Mouse (Mus musculus): ENCODE results near the gene Tmem109. TPM values are rescaled to one million over a fixed set of nuclear protein-coding genes. Genes with fewer than 3 reads are reported as not detected.

Tmem109 gene
- total and polyA plus RNA-seq, 2 experiments from 2014 or later = 22.9 to 39.3 TPM

DNA sequence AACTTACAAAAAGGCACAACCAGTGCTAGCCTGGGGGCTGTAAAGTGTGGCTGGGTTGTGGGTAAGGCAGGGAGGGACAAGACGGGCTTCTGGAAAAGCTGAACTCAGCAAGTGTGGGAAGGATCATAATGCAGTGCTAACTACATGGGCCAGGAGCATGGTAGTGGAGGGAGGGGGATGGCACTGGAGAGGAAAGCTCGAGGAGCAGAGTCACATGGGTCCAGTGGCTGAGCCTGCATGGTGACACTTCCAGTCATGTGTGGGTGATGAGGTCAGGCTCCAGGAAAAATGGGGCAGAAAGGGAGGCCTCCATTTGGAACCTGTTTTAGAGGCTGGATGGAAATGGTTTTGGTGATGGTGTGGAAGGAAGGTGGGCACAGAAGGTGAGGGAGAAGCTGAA, 25.3 kb downstream of the Tmem109 start:
- Histone ChIP-seq H3K9me3 (ENCODE audit: low read length) (no peaks in the 10 kb centered on the region), H3K36me3 (ENCODE audit: insufficient read depth, low read length) (peaks cover 45% of the 10 kb centered on the region), H3K4me3 (ENCODE audit: low read depth, low read length) (no peak overlapping the region), H3K27ac (ENCODE audit: low read depth, low read length) (no peak overlapping the region), H3K9ac (replicated peaks; ENCODE audit: low read length, poor library complexity, severe bottlenecking) (no peak overlapping the region), H3K4me1 (ENCODE audit: insufficient read depth, low read length) (no peaks in the 10 kb centered on the region), H3K27me3 (ENCODE audit: insufficient read depth, low read length) (no peaks in the 10 kb centered on the region), H3K4me2 (ENCODE audit: low read depth, low read length, poor library complexity, severe bottlenecking) (no peak overlapping the region)
- WGBS = 36% methylated on average over 2 of the region's 2 CpGs
- ATAC-seq (ENCODE audit: low FRiP score) (0 out of 2 replicates have a peak, but pooled peaks have one; percentile 24), DNase-seq (ENCODE audit: low spot score) (no peak)
- TF ChIP-seq CTCF (IDR thresholded peaks at IDR 0.05) = no peak

GRCm38 (mm10) chr19:10855422-10855821, 26.4 kb downstream of the Tmem109 start:
- no peak for TF ChIP-seq CTCF (IDR thresholded peaks at IDR 0.05)
- ATAC-seq (ENCODE audit: low FRiP score) = no peak
- Histone ChIP-seq H3K36me3 (ENCODE audit: insufficient read depth, low read length) (peaks cover 38% of the 10 kb centered on the region), H3K27me3 (ENCODE audit: insufficient read depth, low read length) (no peaks in the 10 kb centered on the region), H3K4me3 (ENCODE audit: low read depth, low read length) (no peak overlapping the region), H3K9me3 (ENCODE audit: low read length) (no peaks in the 10 kb centered on the region), H3K4me2 (ENCODE audit: low read depth, low read length, poor library complexity, severe bottlenecking) (no peak overlapping the region), H3K27ac (ENCODE audit: low read depth, low read length) (no peak overlapping the region), H3K9ac (replicated peaks; ENCODE audit: low read length, poor library complexity, severe bottlenecking) (no peak overlapping the region), H3K4me1 (ENCODE audit: insufficient read depth, low read length) (no peaks in the 10 kb centered on the region)
- 88% methylated on average over 3 of the region's 3 CpGs for WGBS
- no peak for DNase-seq (ENCODE audit: low spot score)

DNA sequence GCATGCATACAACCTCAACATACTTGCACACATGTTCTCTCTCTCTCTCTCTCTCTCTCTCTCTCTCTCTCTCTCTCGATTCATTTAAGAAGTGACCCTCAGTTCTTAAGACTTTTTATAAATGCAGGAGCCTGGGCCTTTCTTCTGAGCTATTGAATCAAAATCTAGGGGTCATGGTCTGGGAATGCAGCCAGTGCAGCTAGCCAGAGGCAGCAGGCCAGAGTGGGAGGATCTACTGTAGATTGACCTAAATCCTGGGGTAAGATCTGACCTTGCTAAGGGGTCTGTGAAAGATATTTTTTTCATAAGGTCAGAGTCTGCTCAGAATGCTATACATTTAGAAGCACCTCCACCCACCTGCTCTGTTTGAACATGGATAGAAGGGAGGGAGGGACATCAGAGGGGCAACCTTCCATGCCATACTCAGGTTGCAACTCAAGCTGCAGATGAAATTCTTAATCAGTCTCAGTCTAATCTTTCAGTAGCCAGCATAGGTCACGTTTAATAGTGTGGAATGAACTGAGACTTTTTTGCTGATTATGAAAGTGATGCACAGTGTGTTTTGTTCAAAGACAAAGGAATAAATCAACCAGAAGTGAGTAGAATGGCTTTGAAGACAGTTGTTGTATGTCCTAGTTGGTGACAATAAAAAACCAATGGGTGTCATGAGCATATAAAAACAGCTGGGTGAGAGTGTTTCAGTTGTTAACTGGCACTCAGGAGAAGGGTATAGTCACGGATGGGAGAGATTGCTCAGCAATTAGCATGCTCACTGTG, 34.3 kb downstream of the Tmem109 start:
- ATAC-seq (ENCODE audit: low FRiP score) (no peak), DNase-seq (ENCODE audit: low spot score) (peak; percentile 51)
- 41% methylated on average over 3 of the region's 3 CpGs for WGBS
- H3K9me3 ChIP-seq (ENCODE audit: low read length) = no peaks in the 10 kb centered on the region
- H3K36me3 ChIP-seq (ENCODE audit: insufficient read depth, low read length) = no peaks in the 10 kb centered on the region
- H3K4me2 ChIP-seq (ENCODE audit: low read depth, low read length, poor library complexity, severe bottlenecking) = no peak overlapping the region
- H3K4me1 ChIP-seq (ENCODE audit: insufficient read depth, low read length) = no peaks in the 10 kb centered on the region
- H3K4me3 ChIP-seq (ENCODE audit: low read depth, low read length) = no peak overlapping the region
- no peak for TF ChIP-seq CTCF (IDR thresholded peaks at IDR 0.05)
- no peaks in the 10 kb centered on the region for H3K27me3 ChIP-seq (ENCODE audit: insufficient read depth, low read length)
- no peak overlapping the region for H3K27ac ChIP-seq (ENCODE audit: low read depth, low read length)
- H3K9ac ChIP-seq (replicated peaks; ENCODE audit: low read length, poor library complexity, severe bottlenecking) = no peak overlapping the region

GRCm38 (mm10) chr19:10846150-10846549, 35.7 kb downstream of the Tmem109 start:
- DNase-seq (ENCODE audit: low spot score) (peak; percentile 44), ATAC-seq (ENCODE audit: low FRiP score) (no peak)
- no peak overlapping the region for H3K27ac ChIP-seq (ENCODE audit: low read depth, low read length)

GRCm38 (mm10) chr19:10845454-10845853, 36.3 kb downstream of the Tmem109 start:
- Histone ChIP-seq H3K4me1 (ENCODE audit: insufficient read depth, low read length) (no peaks in the 10 kb centered on the region), H3K9me3 (ENCODE audit: low read length) (no peaks in the 10 kb centered on the region), H3K4me2 (ENCODE audit: low read depth, low read length, poor library complexity, severe bottlenecking) (no peak overlapping the region), H3K27me3 (ENCODE audit: insufficient read depth, low read length) (no peaks in the 10 kb centered on the region), H3K4me3 (ENCODE audit: low read depth, low read length) (no peak overlapping the region), H3K36me3 (ENCODE audit: insufficient read depth, low read length) (no peaks in the 10 kb centered on the region), H3K27ac (ENCODE audit: low read depth, low read length) (no peak overlapping the region), H3K9ac (replicated peaks; ENCODE audit: low read length, poor library complexity, severe bottlenecking) (no peak overlapping the region)
- 79% methylated on average over 3 of the region's 3 CpGs for WGBS
- no peak for DNase-seq (ENCODE audit: low spot score)
- TF ChIP-seq CTCF (IDR thresholded peaks at IDR 0.05) = no peak
- no peak for ATAC-seq (ENCODE audit: low FRiP score)

More at GRCm38 (mm10) chr19:10846150-10846549, 35.7 kb downstream of the Tmem109 start:
- WGBS = 69% methylated on average over 7 of the region's 7 CpGs
- no peak overlapping the region for H3K4me3 ChIP-seq (ENCODE audit: low read depth, low read length)
- H3K27me3 ChIP-seq (ENCODE audit: insufficient read depth, low read length) = no peaks in the 10 kb centered on the region
- H3K9me3 ChIP-seq (ENCODE audit: low read length) = no peaks in the 10 kb centered on the region
- no peak for TF ChIP-seq CTCF (IDR thresholded peaks at IDR 0.05)
- H3K4me2 ChIP-seq (ENCODE audit: low read depth, low read length, poor library complexity, severe bottlenecking) = no peak overlapping the region
- H3K4me1 ChIP-seq (ENCODE audit: insufficient read depth, low read length) = no peaks in the 10 kb centered on the region
- no peaks in the 10 kb centered on the region for H3K36me3 ChIP-seq (ENCODE audit: insufficient read depth, low read length)
- H3K9ac ChIP-seq (replicated peaks; ENCODE audit: low read length, poor library complexity, severe bottlenecking) = no peak overlapping the region

GRCm38 (mm10) chr19:10844206-10844605, 37.6 kb downstream of the Tmem109 start:
- H3K36me3 ChIP-seq (ENCODE audit: insufficient read depth, low read length) = no peaks in the 10 kb centered on the region
- H3K9ac ChIP-seq (replicated peaks; ENCODE audit: low read length, poor library complexity, severe bottlenecking) = no peak overlapping the region
- no peaks in the 10 kb centered on the region for H3K9me3 ChIP-seq (ENCODE audit: low read length)
- no peak overlapping the region for H3K4me3 ChIP-seq (ENCODE audit: low read depth, low read length)
- no peak for DNase-seq (ENCODE audit: low spot score)
- no peak for ATAC-seq (ENCODE audit: low FRiP score)
- no peak overlapping the region for H3K4me2 ChIP-seq (ENCODE audit: low read depth, low read length, poor library complexity, severe bottlenecking)
- no peaks in the 10 kb centered on the region for H3K4me1 ChIP-seq (ENCODE audit: insufficient read depth, low read length)
- H3K27ac ChIP-seq (ENCODE audit: low read depth, low read length) = no peak overlapping the region
- no peaks in the 10 kb centered on the region for H3K27me3 ChIP-seq (ENCODE audit: insufficient read depth, low read length)
- no peak for TF ChIP-seq CTCF (IDR thresholded peaks at IDR 0.05)
- 91% methylated on average over 5 of the region's 5 CpGs for WGBS

Data from midbrain, postnatal 0 days (tissue).